Mouse (Mus musculus): ENCODE results near the gene Slc4a1. TPM values are rescaled to one million over a fixed set of nuclear protein-coding genes. Genes with fewer than 3 reads are reported as not detected.
A peak's percentile ranks its signal among the peaks of the same experiment; 100 is the strongest.

Slc4a1 gene
- polyA plus RNA-seq, 1 experiment from 2014 or later = 1,073 TPM

DNA sequence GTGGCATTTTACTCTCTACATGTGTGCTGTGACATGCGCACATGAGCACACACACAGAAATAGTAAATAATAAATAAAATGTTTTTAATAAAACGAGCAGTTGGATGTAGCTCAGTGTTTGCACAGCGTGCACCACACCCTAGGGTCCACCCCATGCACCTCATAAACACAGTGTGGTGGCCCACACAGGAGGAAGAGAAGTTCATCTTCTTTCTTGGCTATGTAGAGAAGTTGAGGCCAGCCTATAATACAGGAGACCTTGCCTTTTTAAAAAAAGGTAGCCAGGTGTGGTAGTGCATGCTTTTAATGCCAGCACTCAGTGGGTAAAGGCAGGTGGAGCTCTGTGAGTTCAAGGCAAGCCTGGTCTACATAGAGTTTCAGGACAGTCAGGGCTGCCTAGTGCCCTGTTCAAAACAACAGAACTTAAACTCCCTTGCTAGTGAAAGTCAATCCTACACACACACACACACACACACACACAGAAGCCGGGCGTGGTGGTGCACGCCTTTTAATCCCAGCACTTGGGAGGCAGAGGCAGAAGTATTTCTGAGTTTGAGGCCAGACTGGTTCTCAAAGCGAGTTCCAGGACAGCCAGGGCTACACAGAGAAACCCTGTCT, 8.2 kb upstream of the Slc4a1 start:
- peaks cover 27% of the 10 kb centered on the region; the same call in 1 of the 2 replicates for H3K27me3 ChIP-seq
- H3K9ac ChIP-seq = peak overlapping the region; percentile 71
- 52% methylated on average over 7 of the region's 7 CpGs for WGBS (ENCODE audit: insufficient replicate concordance)
- peaks cover 88% of the 10 kb centered on the region for H3K4me1 ChIP-seq (replicated peaks)
- peaks cover 6% of the 10 kb centered on the region for H3K9me3 ChIP-seq (replicated peaks)
- H3K27ac ChIP-seq (replicated peaks) = peak overlapping the region; percentile 99
- peak overlapping the region; percentile 49; the same call in 1 of the 2 replicates for H3K4me3 ChIP-seq (replicated peaks)
- H3K4me2 ChIP-seq = peak overlapping the region; percentile 74
- peak; percentile 2; the same call in 1 of the 2 replicates for ATAC-seq (ENCODE audit: insufficient read depth)
- H3K36me3 ChIP-seq (replicated peaks) = 0 out of 2 replicates have a peak, but pooled peaks cover 4% of the 10 kb centered on the region

DNA sequence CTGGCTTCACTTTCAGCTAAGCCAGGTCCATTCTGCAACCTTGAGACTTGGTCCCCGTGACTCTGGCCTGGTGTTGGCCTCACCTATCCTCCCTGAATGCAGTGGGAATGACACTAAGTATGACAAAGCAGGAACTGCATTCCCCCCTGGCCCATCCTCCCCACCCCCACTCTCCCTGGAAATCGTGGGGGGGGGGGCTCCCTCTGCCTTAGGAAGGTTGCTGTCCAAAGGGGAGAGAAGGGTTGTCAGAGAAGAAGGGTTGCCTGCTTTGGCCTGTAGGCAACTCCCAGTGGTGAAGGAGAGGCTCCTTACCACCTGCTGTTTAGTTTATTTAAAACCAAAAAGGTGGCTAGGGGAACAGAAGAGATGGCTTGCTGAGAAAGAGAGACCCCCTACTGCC, 7.6 kb upstream of the Slc4a1 start:
- H3K36me3 ChIP-seq (replicated peaks) = no peaks in the 10 kb centered on the region
- H3K9me3 ChIP-seq (replicated peaks) = no peaks in the 10 kb centered on the region; the same call in 1 of the 2 replicates
- H3K27ac ChIP-seq (replicated peaks) = peak overlapping the region; percentile 99
- WGBS (ENCODE audit: insufficient replicate concordance) = 30% methylated on average over 2 of the region's 2 CpGs
- peaks cover 23% of the 10 kb centered on the region; the same call in 1 of the 2 replicates for H3K27me3 ChIP-seq
- peak overlapping the region; percentile 71 for H3K9ac ChIP-seq
- H3K4me2 ChIP-seq = peak overlapping the region; percentile 74
- H3K4me1 ChIP-seq (replicated peaks) = peaks cover 88% of the 10 kb centered on the region
- no peak for ATAC-seq (ENCODE audit: insufficient read depth)
- H3K4me3 ChIP-seq (replicated peaks) = peak overlapping the region; percentile 49

DNA sequence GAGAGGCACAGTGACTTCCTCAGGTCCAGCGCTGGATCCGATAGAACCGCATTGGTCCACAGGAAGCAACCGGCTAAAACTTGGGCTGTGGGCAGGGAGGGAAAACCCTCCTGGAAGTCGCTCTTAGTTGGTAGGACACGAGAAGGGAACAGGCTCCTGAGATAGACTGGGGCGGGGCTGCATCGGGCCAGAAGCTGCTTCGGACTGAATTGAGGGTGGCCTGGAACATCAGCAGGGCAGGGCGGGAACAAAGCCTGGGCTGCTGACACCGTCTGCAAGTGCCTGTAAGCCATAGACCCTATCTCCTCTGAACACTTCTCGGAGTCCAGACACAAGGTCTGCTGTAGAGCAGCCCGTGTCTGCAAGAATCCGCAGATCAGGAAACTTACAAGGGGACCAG, 6.9 kb upstream of the Slc4a1 start:
- H3K27me3 ChIP-seq = peaks cover 23% of the 10 kb centered on the region; the same call in 1 of the 2 replicates
- peaks cover 92% of the 10 kb centered on the region for H3K4me1 ChIP-seq (replicated peaks)
- H3K9me3 ChIP-seq (replicated peaks) = no peaks in the 10 kb centered on the region
- H3K9ac ChIP-seq = peak overlapping the region; percentile 71
- H3K27ac ChIP-seq (replicated peaks) = peak overlapping the region; percentile 99
- peak; percentile 20 for ATAC-seq (ENCODE audit: insufficient read depth)
- no peaks in the 10 kb centered on the region for H3K36me3 ChIP-seq (replicated peaks)
- peak overlapping the region; percentile 74 for H3K4me2 ChIP-seq
- WGBS (ENCODE audit: insufficient replicate concordance) = 25% methylated on average over 14 of the region's 14 CpGs
- H3K4me3 ChIP-seq (replicated peaks) = peak overlapping the region; percentile 49

DNA sequence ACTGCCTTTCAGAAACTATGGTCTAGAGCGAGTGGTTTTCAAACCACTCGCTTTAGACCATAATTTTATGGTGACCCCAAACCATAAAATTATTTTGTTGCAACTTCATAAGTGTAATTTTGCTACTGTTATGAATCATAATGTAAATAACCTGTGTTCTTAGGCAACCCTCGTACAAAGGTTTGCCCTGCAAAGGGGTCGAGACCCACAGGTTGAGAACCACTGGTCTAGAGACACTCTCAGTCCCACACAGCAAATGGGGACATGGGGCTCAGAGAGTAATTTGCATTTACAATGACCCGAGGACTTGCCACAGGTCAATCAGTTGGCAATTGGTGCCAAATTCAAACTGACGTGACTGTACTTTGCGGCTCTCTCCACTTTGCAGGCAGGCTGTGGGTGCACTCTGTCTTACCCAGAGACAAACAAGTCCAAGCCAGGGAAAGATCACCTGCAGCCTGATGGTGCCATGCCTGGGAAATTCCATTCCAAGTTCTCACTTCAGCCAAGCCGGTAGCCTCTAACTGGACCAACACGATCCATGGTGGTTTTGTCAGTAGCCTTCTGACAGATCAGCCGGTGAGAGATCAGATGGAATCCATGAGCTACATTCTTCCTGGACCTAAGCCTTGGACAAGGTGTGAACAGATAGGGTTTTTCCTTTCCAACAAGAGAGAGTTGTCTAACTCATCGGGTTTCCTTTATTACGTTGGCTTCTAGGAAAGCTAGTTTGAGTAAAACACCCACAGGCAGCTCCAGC, 6.1 kb upstream of the Slc4a1 start:
- H3K9me3 ChIP-seq (replicated peaks) = no peaks in the 10 kb centered on the region
- H3K4me2 ChIP-seq = peak overlapping the region; percentile 74
- H3K9ac ChIP-seq = peak overlapping the region; percentile 71
- H3K4me3 ChIP-seq (replicated peaks) = peak overlapping the region; percentile 49
- peaks cover 28% of the 10 kb centered on the region; the same call in 1 of the 2 replicates for H3K27me3 ChIP-seq
- H3K36me3 ChIP-seq (replicated peaks) = no peaks in the 10 kb centered on the region
- H3K4me1 ChIP-seq (replicated peaks) = peaks cover 92% of the 10 kb centered on the region
- no peak for ATAC-seq (ENCODE audit: insufficient read depth)
- WGBS (ENCODE audit: insufficient replicate concordance) = 77% methylated on average over 12 of the region's 12 CpGs
- peak overlapping the region; percentile 99 for H3K27ac ChIP-seq (replicated peaks)

DNA sequence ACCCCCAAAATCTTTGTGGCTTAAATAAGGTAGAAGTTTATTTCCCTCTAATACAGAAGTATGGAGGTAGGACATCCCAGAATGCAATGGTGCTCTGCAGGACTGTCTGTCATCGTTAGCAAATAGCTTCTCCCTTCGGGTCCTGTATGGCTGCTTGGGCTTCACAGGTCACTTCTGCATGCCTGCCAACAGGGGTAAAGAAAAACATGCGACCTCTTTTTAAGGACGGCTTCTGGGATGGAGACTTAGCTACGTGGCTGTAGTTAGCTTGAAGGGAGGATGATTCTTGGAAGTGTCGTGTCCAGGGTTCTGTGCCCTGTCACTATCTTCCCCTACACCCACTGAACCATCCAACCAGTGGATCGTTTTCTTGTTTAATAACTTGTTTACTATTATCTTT, 4.3 kb upstream of the Slc4a1 start:
- no peaks in the 10 kb centered on the region for H3K36me3 ChIP-seq (replicated peaks)
- H3K9ac ChIP-seq = peak overlapping the region; percentile 51
- H3K27me3 ChIP-seq = peaks cover 28% of the 10 kb centered on the region; the same call in 1 of the 2 replicates
- 53% methylated on average over 7 of the region's 7 CpGs for WGBS (ENCODE audit: insufficient replicate concordance)
- H3K4me3 ChIP-seq (replicated peaks) = no peak overlapping the region
- H3K9me3 ChIP-seq (replicated peaks) = no peaks in the 10 kb centered on the region
- H3K4me1 ChIP-seq (replicated peaks) = peaks cover 93% of the 10 kb centered on the region
- no peak for ATAC-seq (ENCODE audit: insufficient read depth)
- H3K27ac ChIP-seq (replicated peaks) = peak overlapping the region; percentile 85
- H3K4me2 ChIP-seq = no peak overlapping the region; the same call in 1 of the 2 replicates

DNA sequence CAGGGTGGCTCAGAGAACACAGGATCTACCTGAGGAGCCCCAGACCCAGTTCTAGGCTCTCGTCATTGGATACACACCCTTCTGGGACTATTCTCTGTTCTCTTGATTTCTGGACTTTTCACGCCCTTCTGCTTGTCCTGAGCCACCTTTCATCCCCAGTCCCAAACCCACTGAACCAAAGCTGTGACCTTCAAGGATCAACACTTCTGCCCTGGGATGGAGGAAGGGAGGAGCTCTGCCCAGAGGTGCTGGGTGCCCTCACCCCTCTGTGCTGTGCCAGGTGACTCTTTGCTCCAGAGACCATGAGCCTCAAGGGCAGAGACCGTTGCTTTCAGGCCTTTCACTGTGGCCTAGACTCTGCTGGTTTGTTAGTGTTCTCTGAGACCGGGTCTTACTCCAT, 3.3 kb upstream of the Slc4a1 start:
- H3K4me3 ChIP-seq (replicated peaks) = 0 out of 2 replicates have a peak overlapping the region, but pooled peaks have one; percentile 4
- peaks cover 28% of the 10 kb centered on the region; the same call in 1 of the 2 replicates for H3K27me3 ChIP-seq
- ATAC-seq (ENCODE audit: insufficient read depth) = no peak
- peak overlapping the region; percentile 36; the same call in 1 of the 2 replicates for H3K4me2 ChIP-seq
- WGBS (ENCODE audit: insufficient replicate concordance) = 73% methylated on average over 4 of the region's 4 CpGs
- no peaks in the 10 kb centered on the region for H3K9me3 ChIP-seq (replicated peaks)
- H3K9ac ChIP-seq = peak overlapping the region; percentile 51
- H3K36me3 ChIP-seq (replicated peaks) = peaks cover under 1% of the 10 kb centered on the region; the same call in 1 of the 2 replicates
- H3K27ac ChIP-seq (replicated peaks) = peak overlapping the region; percentile 85
- peaks cover 84% of the 10 kb centered on the region for H3K4me1 ChIP-seq (replicated peaks)

DNA sequence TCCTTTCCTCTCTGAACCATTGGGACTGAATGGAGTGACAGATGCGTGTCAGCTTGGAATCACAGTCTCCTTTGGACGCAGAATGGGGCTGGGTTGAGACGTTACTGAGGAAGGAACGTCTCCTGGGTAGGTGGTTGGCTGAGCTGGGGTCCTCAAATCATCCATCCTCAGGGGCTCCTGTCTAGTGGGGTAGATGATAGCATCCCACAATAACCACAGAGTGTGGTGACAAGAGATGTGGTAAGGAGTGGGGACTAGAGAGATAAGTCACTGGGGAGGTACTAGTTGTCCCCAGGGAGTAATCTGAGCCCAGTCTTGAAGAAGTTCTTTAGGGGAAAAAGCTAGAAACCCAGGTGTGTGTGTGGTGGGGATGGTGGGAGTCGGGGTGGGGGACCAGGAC, 2.3 kb upstream of the Slc4a1 start:
- H3K4me3 ChIP-seq (replicated peaks) = no peak overlapping the region
- H3K36me3 ChIP-seq (replicated peaks) = peaks cover 4% of the 10 kb centered on the region; the same call in 1 of the 2 replicates
- H3K4me2 ChIP-seq = peak overlapping the region; percentile 36; the same call in 1 of the 2 replicates
- WGBS (ENCODE audit: insufficient replicate concordance) = 14% methylated on average over 5 of the region's 5 CpGs
- no peaks in the 10 kb centered on the region for H3K9me3 ChIP-seq (replicated peaks)
- ATAC-seq (ENCODE audit: insufficient read depth) = no peak
- peak overlapping the region; percentile 85 for H3K27ac ChIP-seq (replicated peaks)
- H3K4me1 ChIP-seq (replicated peaks) = peaks cover 75% of the 10 kb centered on the region
- H3K9ac ChIP-seq = peak overlapping the region; percentile 51
- peaks cover 22% of the 10 kb centered on the region; the same call in 1 of the 2 replicates for H3K27me3 ChIP-seq

DNA sequence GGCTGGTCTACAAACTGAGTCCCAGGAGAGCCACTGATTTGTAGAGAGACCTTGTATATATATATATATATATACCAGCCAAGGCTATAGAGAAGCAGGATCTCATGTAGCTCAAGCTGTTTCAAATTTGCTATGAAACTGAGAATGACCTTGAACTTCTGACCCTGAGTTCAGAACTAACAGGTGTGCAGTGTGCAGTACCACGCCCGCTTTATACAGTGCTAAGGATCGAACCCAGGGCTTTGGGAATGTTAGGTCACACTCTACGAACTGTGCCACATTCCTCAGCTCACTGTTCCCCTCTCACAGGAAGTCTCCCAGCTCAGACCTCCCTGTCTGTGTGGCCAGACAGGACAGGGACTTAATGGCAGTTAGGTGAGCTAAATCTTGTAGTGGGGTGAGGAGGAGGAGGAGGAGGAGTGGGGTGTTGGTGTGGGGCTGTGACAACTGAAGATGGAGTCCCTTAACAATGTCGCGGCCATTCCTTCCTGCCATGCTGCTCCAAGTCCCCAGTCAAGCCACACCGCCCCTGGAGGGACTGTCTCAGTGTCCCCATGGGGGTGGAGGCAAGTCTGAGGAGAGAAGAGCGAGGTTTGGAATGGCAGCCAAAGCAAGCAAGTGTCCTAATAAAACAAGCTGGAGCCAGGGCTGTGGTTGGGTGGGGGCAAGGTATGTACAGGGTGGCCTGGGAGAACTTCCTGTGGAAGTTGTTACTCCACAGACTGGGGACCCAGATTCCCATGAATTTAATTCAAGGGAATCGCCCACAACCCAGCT, 1.7 kb upstream of the Slc4a1 start:
- Histone ChIP-seq H3K4me2 (peak overlapping the region; percentile 36), H3K9me3 (replicated peaks) (no peaks in the 10 kb centered on the region), H3K4me3 (replicated peaks) (no peak overlapping the region), H3K4me1 (replicated peaks) (peaks cover 68% of the 10 kb centered on the region), H3K27me3 (peaks cover 22% of the 10 kb centered on the region; the same call in 1 of the 2 replicates), H3K36me3 (replicated peaks) (peaks cover 10% of the 10 kb centered on the region), H3K9ac (peak overlapping the region; percentile 51), H3K27ac (replicated peaks) (peak overlapping the region; percentile 85)
- WGBS (ENCODE audit: insufficient replicate concordance) = 61% methylated on average over 9 of the region's 9 CpGs
- no peak for ATAC-seq (ENCODE audit: insufficient read depth)

DNA sequence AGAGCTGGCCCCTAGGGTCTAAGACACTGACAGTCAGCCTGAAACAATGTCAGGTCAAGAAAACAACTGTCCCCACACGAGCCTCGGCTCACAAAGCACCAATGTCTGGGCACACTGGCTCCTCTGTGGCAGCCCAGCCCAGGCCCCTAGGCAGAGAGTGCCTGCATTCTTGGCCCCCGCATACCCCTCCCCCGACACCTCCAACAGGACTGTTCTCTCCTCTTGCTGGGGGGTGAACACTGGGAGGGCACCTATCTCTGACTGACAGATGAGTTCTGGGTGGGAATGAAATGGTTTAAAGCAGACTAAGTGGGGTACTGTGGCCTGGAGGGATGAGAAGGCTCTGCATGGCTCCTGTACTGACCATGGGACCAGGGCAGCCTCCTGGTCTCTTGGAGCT, 304 bp downstream of the Slc4a1 start:
- Histone ChIP-seq H3K4me2 (peak overlapping the region; percentile 77), H3K4me1 (replicated peaks) (peaks cover 69% of the 10 kb centered on the region), H3K4me3 (replicated peaks) (peak overlapping the region; percentile 81), H3K9ac (peak overlapping the region; percentile 87), H3K27me3 (peaks cover 24% of the 10 kb centered on the region), H3K9me3 (replicated peaks) (no peaks in the 10 kb centered on the region), H3K36me3 (replicated peaks) (peaks cover 30% of the 10 kb centered on the region), H3K27ac (replicated peaks) (peak overlapping the region; percentile 99)
- ATAC-seq (ENCODE audit: insufficient read depth) = peak; percentile 7
- 33% methylated on average over 4 of the region's 4 CpGs for WGBS (ENCODE audit: insufficient replicate concordance)

DNA sequence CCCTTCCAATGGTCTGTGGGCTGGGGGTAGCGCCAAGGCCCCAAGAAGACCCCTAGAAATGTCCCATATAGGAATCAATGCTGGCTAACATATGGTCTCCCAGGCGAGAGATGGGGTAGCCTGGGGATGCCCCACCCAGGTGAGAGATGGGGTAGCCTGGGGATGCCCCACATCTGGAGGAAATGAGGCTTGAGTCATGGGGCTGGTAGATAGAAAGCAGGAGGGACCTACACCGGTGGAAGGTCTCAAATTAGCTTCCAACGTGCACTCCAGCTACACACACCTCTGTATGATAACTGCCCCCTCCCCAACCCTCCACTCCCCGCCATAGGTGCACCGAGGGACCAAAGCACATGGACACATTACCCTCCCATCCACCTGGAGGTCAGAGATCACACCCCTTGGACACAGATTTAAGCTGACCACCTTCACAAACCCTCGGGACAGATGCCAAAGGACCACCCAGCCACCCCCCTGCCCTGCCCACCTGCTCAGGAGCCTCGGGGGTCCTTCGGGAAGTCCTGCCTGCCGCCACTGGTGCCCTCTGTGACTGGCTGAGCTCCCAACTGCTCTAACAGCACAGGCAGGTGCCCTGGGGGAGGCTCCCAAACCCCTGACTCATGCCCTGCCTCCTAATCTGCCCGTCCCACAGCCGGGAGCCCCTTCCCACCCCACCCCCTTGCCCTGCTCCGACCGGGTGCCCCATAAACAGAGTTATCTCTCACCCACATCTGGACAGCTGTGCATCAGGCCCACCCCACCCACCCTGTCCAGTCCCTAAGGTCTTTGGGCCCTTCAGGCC, 1.2 kb downstream of the Slc4a1 start:
- peak overlapping the region; percentile 99 for H3K27ac ChIP-seq (replicated peaks)
- peaks cover 40% of the 10 kb centered on the region for H3K36me3 ChIP-seq (replicated peaks)
- H3K4me2 ChIP-seq = peak overlapping the region; percentile 77
- peak; percentile 87 for ATAC-seq (ENCODE audit: insufficient read depth)
- peak overlapping the region; percentile 88 for H3K9ac ChIP-seq
- H3K4me1 ChIP-seq (replicated peaks) = peaks cover 69% of the 10 kb centered on the region
- no peaks in the 10 kb centered on the region for H3K9me3 ChIP-seq (replicated peaks)
- 29% methylated on average over 14 of the region's 14 CpGs for WGBS (ENCODE audit: insufficient replicate concordance)
- peak overlapping the region; percentile 81 for H3K4me3 ChIP-seq (replicated peaks)
- peaks cover 28% of the 10 kb centered on the region for H3K27me3 ChIP-seq

All from liver, embryonic 15.5 days (tissue).